Mouse (Mus musculus): ENCODE measurements around the gene Tac4. TPM values are rescaled to one million over a fixed set of nuclear protein-coding genes. Genes with fewer than 3 reads are reported as not detected.

Gene Tac4
- total RNA-seq, 2 experiments from 2014 or later, result not detected

DNA sequence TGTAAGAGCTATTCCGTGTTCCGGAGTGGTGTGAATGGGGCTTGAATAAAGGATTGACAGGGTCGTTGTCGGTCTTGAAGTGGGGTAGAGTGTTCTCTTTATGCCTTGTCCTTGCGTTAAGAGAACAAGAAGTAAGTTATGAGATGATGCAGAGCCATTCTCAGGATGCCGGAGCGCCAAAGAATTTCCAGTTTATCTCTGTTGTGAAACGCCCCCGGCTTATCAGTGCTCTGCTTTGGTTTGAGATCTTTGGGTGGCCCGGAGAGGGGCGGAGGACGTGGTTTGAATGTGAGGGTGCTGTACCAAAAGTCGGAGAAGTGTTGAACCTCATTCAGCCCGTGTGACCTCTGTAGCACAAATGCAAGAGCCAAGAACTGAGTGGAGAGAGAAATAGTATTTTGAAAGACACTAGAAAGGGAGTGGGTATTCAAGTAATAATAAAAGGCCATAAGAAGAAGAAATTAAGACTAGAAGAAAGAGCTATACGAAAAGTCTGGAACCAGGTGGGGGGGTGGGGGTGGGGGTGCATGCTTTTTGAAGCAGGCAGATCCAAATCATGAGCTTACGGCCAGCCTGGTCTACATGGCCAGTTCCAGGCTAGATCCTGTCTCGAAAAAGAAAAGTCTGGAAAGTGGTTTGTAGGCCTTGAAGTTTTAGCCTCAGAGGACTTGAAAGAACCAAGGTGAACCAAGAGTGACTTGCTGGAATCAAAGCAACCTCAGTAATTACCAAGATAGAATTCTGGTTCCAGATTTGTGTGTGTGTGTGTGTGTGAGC lies 49.5 kb downstream of the Tac4 start:
- no peak for DNase-seq (ENCODE audit: low spot score in 2 of 2)

DNA sequence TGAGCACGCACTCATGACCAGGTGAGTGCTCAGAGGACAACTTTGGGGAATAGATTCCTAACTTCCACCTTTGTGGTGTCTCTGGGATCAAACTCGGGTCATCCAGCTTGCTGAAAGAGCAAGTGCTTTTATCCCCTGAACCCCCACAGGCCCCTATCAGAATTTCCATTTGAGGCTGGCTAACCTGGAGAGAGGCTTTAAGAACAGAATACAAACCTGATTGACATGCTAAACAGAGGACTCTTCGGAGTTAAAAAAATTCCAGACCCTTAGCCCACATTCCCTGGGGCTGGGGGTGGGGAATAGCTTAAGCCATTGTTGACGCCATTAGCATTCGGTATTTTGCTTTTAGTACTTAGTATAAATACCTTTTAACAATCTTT lies 50.1 kb downstream of the Tac4 start:
- DNase-seq (ENCODE audit: low spot score in 2 of 2), result no peak

DNA sequence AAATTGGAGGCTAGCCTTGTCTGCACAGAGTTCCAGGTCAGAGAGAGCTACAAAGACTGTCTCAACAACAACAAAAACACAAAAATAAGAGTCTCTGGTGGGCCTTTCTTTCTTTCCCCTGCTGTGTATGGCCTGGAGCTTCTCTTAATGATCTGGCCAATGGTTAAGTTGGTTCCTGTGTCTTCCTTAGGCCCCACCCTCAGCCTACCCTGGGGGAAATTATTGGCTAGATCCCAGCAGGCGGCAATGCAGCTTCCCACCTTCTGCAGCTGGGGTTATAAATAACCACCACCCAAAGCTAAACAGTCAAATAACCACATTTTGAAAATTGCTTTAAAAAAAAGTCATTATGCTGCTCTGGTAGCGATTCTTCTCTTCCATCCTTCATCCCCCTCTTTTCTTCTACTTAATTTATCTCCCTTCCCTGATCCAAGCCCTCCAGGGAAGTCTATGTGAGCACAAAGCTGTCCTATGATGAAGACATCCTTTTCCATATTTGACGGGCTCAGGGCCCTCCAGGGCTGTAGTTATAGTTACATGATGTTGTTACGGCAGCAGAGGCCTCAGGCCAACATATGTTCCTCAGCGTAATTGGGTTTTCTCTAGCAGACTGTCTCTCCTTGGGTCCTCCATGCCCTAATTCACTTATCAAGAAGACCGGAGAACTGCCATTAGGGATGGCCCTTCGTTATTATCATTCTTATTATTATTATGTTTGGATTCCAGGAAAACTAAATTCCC lies 54.1 kb downstream of the Tac4 start:
- no peak for DNase-seq (ENCODE audit: low spot score in 2 of 2)

DNA sequence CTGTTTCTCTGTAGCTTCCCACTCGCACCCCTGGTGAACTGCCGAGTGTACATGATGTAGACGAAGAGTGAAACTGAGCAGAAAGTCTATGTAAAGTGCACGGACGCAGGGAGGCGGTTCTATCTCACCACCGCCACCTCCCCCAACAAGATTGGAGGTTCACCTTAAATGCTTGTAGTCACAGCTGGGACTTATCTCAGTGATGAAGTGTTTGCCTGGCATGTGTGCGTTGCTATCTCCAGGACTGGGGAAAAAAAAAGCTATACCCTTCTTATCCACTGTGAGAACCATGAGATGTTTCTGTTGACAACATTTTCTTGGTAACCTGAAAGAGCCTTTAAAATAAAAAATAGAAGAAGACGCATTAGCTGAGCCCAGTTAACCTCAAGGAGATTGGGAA lies 56.8 kb downstream of the Tac4 start:
- no peak for DNase-seq (ENCODE audit: low spot score in 2 of 2)

Other genes with a start within 250 kb of the Tac4 start
- gene Pdk2, start 220.2 kb upstream of the Tac4 start, total RNA-seq (2021), result 100 to 1,000 TPM; 254 to 274 TPM
- 1 to 10 TPM; 4.8 to 5.5 TPM for gene Itga3, start 184.7 kb upstream of the Tac4 start, total RNA-seq (2021)
- gene Dlx3, start 141.4 kb upstream of the Tac4 start, total RNA-seq (2021), result under 1 TPM; 0.34 to 0.60 TPM
- gene Dlx4, start 115.3 kb upstream of the Tac4 start, total RNA-seq (2021), result not detected
- gene Kat7, start 48.7 kb downstream of the Tac4 start, total RNA-seq (2021), result 10 to 100 TPM; 44.2 to 44.4 TPM
- 10 to 100 TPM; 21.1 to 24.9 TPM for gene Fam117a, start 75.5 kb downstream of the Tac4 start, total RNA-seq (2021)
- 10 to 100 TPM; 47.4 to 49.3 TPM for gene Slc35b1, start 123.2 kb downstream of the Tac4 start, total RNA-seq (2021)
- gene Spop, start 152.6 kb downstream of the Tac4 start, total RNA-seq (2021), result 100 to 1,000 TPM; 191 to 194 TPM

Measured in gastrocnemius, postnatal 4 days (tissue).